Mouse (Mus musculus) midbrain, embryonic 11.5 days (tissue): ENCODE measurements around the gene Slx4ip. TPM values are rescaled to one million over a fixed set of nuclear protein-coding genes. Genes with fewer than 3 reads are reported as not detected.

Experiments used
- ATAC-seq: fragments of 200-750 bp; cut with Nextera tagmentation; 2 replicates; pipeline ENCODE4 v1.8.0; 2017; ENCODE audit warnings: moderate TSS enrichment, moderate library complexity; ENCODE audit not compliant: low FRiP score
- DNase-seq: peaks from one replicate; pipeline ENCODE4 v3.0.0; 2015; ENCODE audit warnings: low spot score; ENCODE audit errors: missing footprints
- H3K27ac ChIP-seq: fragments of 300-500 bp; sonication (generic); 2 replicates; pipeline ENCODE4 v1.5.1; 2014; ENCODE audit warnings: low read depth, low read length
- H3K27me3 ChIP-seq: fragments of 300-500 bp; sonication (generic); 2 replicates; pipeline ENCODE4 v1.6.1; 2014; ENCODE audit warnings: mild to moderate bottlenecking, low read length, moderate library complexity, mixed read lengths; ENCODE audit not compliant: control insufficient read depth, insufficient read depth
- H3K36me3 ChIP-seq: fragments of 300-500 bp; sonication (generic); 2 replicates; pipeline ENCODE4 v1.6.1; 2014; ENCODE audit warnings: mild to moderate bottlenecking, low read length, moderate library complexity, mixed read lengths; ENCODE audit not compliant: control insufficient read depth, insufficient read depth
- H3K4me1 ChIP-seq: fragments of 300-500 bp; sonication (generic); 2 replicates; pipeline ENCODE4 v1.6.1; 2014; ENCODE audit warnings: low read length; ENCODE audit not compliant: control insufficient read depth, insufficient read depth
- H3K4me2 ChIP-seq: fragments of 300-500 bp; sonication (generic); 2 replicates; pipeline ENCODE4 v1.6.1; 2014; ENCODE audit warnings: mild to moderate bottlenecking, moderate library complexity
- H3K4me3 ChIP-seq: fragments of 300-500 bp; sonication (generic); 2 replicates; pipeline ENCODE4 v1.5.1; 2014; ENCODE audit warnings: low read depth, low read length
- H3K9ac ChIP-seq: fragments of 300-500 bp; sonication (generic); 2 replicates; pipeline ENCODE4 v1.6.1; 2014; ENCODE audit warnings: low read length
- H3K9me3 ChIP-seq: fragments of 300-500 bp; sonication (generic); 2 replicates; pipeline ENCODE4 v1.6.1; 2016; ENCODE audit warnings: low read length; ENCODE audit not compliant: control insufficient read depth
- WGBS: fragments of 180-500 bp; shearing (Covaris S2); extraction: QIAGEN DNeasy Blood & Tissue Kit; methylation state at CpG from one replicate; pipeline ENCODE4 v1.1.7; 2014; 5-methylcytosine and 5-hydroxymethylcytosine counted together
- polyA plus RNA-seq: library from polyadenylated mRNA; unstranded; fragments of >200 nt; fragmentation: Nextera tagmentation; extraction: Ambion mirVana; gene quantifications from 2 replicates; pipeline ENCODE4 v1.2.1, GENCODE M21; 2014

Gene Slx4ip
- polyA plus RNA-seq, 1 experiment from 2014 or later = 9.6 TPM

DNA sequence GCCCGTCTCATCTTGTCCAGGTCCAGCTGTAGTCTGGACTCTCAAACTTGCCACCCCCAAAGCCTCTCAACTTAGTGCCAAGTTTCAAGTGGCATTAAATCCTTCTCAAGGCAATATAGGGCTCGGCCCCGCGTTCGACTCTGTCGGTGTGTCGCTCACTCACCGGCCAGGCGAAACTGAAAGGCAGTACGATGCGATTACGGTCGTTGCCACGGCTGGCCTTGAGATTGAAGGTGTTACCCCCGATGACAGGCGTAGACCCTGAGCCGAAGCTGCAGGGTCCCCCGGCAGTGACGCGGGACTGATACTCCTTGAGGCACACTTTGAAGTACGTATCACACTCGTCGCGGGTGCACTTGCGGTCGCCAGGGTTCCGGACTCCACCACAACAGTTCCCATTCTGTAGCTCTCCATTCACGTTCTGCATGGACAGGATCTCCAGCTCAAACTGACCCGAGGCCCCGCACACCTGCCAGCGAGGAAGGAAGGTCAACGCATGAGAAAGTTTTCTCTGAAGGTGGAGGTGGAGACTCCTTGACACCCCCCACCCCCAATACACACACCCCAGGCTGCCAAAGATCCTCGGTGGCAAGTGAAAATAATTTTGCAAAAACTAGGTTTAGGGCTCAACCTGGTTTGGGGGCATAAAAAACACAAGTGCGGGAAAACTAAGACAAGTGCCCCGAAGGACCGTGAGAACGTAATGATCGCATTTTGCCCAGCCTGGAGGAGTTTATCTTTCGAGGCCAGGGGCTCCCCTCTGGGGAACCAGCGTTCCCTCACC, 224.4 kb downstream of the Slx4ip start:
- peaks cover 43% of the 10 kb centered on the region for H3K4me1 ChIP-seq
- no peak for ATAC-seq
- H3K36me3 ChIP-seq = no peaks in the 10 kb centered on the region

DNA sequence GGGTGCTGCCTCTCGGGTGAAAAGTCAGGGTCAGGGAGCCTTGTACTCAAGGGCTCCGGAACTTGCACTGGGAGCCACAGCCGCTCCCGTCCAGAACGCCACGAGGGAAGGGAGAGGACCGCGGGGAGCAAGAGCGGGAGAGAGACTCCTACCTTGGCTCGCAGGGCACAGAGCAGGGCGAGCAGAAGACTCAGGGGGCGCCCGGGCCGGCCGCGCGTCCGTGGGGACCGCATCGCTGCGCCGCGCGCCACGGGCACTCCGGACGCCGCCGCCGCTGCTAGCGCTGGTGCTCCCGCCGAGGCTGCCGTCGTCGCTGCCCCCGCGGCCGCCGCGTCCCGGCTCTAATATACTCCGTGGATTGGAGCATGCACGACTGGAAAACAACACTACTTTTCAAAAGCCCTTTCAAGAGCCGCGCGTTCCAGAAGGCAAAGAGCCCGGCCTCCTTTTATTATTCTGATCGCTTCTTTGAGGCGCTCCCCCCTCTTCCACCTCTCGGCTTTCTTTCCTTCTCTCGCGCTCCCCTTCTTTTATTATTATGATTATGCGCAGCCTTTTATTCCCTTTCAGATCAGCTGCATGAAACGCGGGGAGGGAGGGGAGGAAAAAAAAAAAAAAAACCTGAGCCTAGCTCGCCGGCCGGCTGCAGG, 225.1 kb downstream of the Slx4ip start, which contains the start of gene Jag1:
Gene Jag1 (minus strand): TSS at position 620 of the 650 bp plus-strand sequence.
- H3K4me3 ChIP-seq = peak within 1 kb of the TSS; percentile 70
- H3K9ac ChIP-seq = peak within 1 kb of the TSS; percentile 86
- H3K9me3 ChIP-seq = no peaks in the 10 kb centered on the region
- under 1% methylated on average over 59 of the region's 59 CpGs for WGBS
- no peaks in the 10 kb centered on the region for H3K36me3 ChIP-seq
- H3K4me2 ChIP-seq = peak within 1 kb of the TSS; percentile 65
- peak within 1 kb of the TSS; percentile 91 for H3K27ac ChIP-seq
- ATAC-seq (peak; percentile 49), DNase-seq (peak; percentile 95)
- no peaks in the 10 kb centered on the region for H3K27me3 ChIP-seq
- peaks cover 36% of the 10 kb centered on the region for H3K4me1 ChIP-seq

More for the DNA sequence above, 224.4 kb downstream of the Slx4ip start:
- H3K9me3 ChIP-seq = no peaks in the 10 kb centered on the region
- H3K4me3 ChIP-seq = peak overlapping the region; percentile 70
- DNase-seq = peak; percentile 95
- H3K27ac ChIP-seq = peak overlapping the region; percentile 90
- under 1% methylated on average over 40 of the region's 40 CpGs for WGBS
- H3K9ac ChIP-seq = peak overlapping the region; percentile 74
- no peaks in the 10 kb centered on the region for H3K27me3 ChIP-seq
- H3K4me2 ChIP-seq = peak overlapping the region; percentile 65

- peak overlapping the region; percentile 65 for H3K4me2 ChIP-seq
- H3K4me1 ChIP-seq = peaks cover 29% of the 10 kb centered on the region
- H3K27me3 ChIP-seq = no peaks in the 10 kb centered on the region
- under 1% methylated on average over 53 of the region's 61 CpGs for WGBS
- H3K27ac ChIP-seq = peak overlapping the region; percentile 91
- H3K9ac ChIP-seq = peak overlapping the region; percentile 86
- H3K4me3 ChIP-seq = peak overlapping the region; percentile 70
- DNase-seq (peak; percentile 100), ATAC-seq (peak; percentile 80)
- no peaks in the 10 kb centered on the region for H3K36me3 ChIP-seq
- no peaks in the 10 kb centered on the region for H3K9me3 ChIP-seq
Observed at GRCm38 (mm10) chr2:137116675-137117320, 225.8 kb downstream of the Slx4ip start.

DNA sequence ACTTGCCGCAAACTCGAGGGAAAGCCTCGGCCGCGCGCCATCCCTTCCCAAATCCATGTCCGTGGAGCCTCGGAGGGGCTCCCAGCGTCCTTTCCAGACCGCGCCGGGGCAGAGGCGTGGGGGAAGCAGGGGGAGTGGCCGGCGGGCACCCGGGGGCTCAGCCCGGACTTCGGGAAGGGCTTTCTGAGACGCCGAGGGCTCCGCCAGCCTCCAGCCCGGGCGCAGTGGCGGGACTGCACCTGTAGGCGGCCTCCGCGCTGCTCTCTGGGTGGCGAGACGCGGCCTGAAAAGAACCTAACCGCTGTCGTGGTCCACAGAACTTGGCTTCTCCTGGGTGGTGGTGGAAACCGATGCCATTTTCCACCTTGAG, 226.3 kb downstream of the Slx4ip start:
- Histone ChIP-seq H3K27ac (peak overlapping the region; percentile 91), H3K4me1 (peaks cover 24% of the 10 kb centered on the region), H3K9me3 (no peaks in the 10 kb centered on the region), H3K36me3 (no peaks in the 10 kb centered on the region), H3K9ac (peak overlapping the region; percentile 86), H3K4me3 (peak overlapping the region; percentile 70), H3K27me3 (no peaks in the 10 kb centered on the region), H3K4me2 (peak overlapping the region; percentile 65)
- peak; percentile 98 for DNase-seq
- under 1% methylated on average over 33 of the region's 33 CpGs for WGBS
- ATAC-seq = peak; percentile 60

Other genes starting within 250 kb of the Slx4ip start
- 28.3 and 34.9 TPM in 2 replicates for gene Snap25, start 177.8 kb upstream of the Slx4ip start, polyA plus RNA-seq
- 14.0 and 17.3 TPM in 2 replicates for gene AL731706.2, start 5.5 kb upstream of the Slx4ip start, polyA plus RNA-seq
- gene AL731706.1, start 171 bp downstream of the Slx4ip start, polyA plus RNA-seq = 23.4 and 32.1 TPM in 2 replicates
- gene Mkks, start 171 bp downstream of the Slx4ip start, polyA plus RNA-seq = 14.1 and 18.5 TPM in 2 replicates
- gene Jag1, start 225.4 kb downstream of the Slx4ip start, polyA plus RNA-seq = 35.4 TPM in 2 replicates